In genomic region chr2:30409454-30410176, GRCm38 (mm10) we compare ENCODE assay signal across 17 mouse cellular contexts. TPM values are rescaled to one million over a fixed set of nuclear protein-coding genes. Genes with fewer than 3 reads are reported as not detected.
DNase-seq lines count a peak whose midpoint lies in the region; ATAC-seq lines count a peak whose summit lies in the region.
"Had no signal": no experiment of that assay in that cellular context is flagged by ENCODE, and none has a peak within 500 bp of the region (broad histone marks: within the 10 kb centered on the region; RNA-seq: fewer than 3 reads in every experiment).

No protein-coding gene starts in this region.

- 68% methylated on average over 5 of the region's 5 CpGs for WGBS in liver, embryonic 16.5 days (ENCODE audit: insufficient replicate concordance)
- 86% methylated on average over 5 of the region's 5 CpGs for WGBS in liver, embryonic 11.5 days

- DNase-seq in adrenal gland, postnatal 14 days: peak; percentile 55
- no peak for DNase-seq in adrenal gland, adult 18-20 months (ENCODE audit: low spot score in 2 of 2)
- no peak for DNase-seq in liver, embryonic 11.5 days (ENCODE audit: low spot score)
- DNase-seq in heart, postnatal 10 days: peak; percentile 82 to 85
- peak; percentile 86 for DNase-seq in skeletal muscle tissue, adult 2 months (ENCODE audit: low read depth, low spot score)
- DNase-seq in left cerebral cortex, postnatal 4 days: no peak
- no peak for DNase-seq in embryo, embryonic 10.5 days (ENCODE audit: low spot score)
- DNase-seq: cerebellum, adult 2 months; embryo, embryonic 11 days; forebrain, postnatal 0 days; right cerebral cortex, postnatal 25 days; thymus, postnatal 25 days had no signal

- peak; percentile 40; the same call in 1 of the 2 replicates for ATAC-seq in liver, embryonic 16.5 days (ENCODE audit: low read depth)
- ATAC-seq in liver, embryonic 11.5 days (replicated peaks; ENCODE audit: low FRiP score): no peak
- ATAC-seq: forebrain, postnatal 0 days had no signal

- H3K9me3 ChIP-seq in liver, embryonic 16.5 days (replicated peaks; ENCODE audit: control insufficient read depth, low read length): no peaks in the 10 kb centered on the region
- H3K9me3 ChIP-seq in liver, embryonic 11.5 days (ENCODE audit: control insufficient read depth, low read length): no peaks in the 10 kb centered on the region
- H3K9me3 ChIP-seq: hindbrain, embryonic 10.5 days had no signal

- H3K4me2 ChIP-seq in liver, embryonic 16.5 days (ENCODE audit: low read depth, low read length): no peak overlapping the region
- H3K4me2 ChIP-seq in liver, embryonic 11.5 days: no peak overlapping the region

- H3K27ac ChIP-seq in liver, embryonic 16.5 days (ENCODE audit: low read length): no peak overlapping the region
- H3K27ac ChIP-seq in liver, embryonic 11.5 days (ENCODE audit: low read depth, low read length): no peak overlapping the region
- H3K27ac ChIP-seq: hindbrain, embryonic 10.5 days; liver, embryonic 14.5 days; macrophage had no signal

- intact Hi-C loops in heart, postnatal 10 days (cut with DNase I): no loop called here
- intact Hi-C loops in left cerebral cortex, postnatal 4 days (cut with DNase I): no loop called here

- no peaks in the 10 kb centered on the region for H3K27me3 ChIP-seq in liver, embryonic 16.5 days (ENCODE audit: control insufficient read depth, insufficient read depth, low read depth, low read length)
- no peaks in the 10 kb centered on the region for H3K27me3 ChIP-seq in liver, embryonic 11.5 days (replicated peaks; ENCODE audit: control insufficient read depth, insufficient read depth, low read length)

- H3K36me3 ChIP-seq in liver, embryonic 16.5 days (ENCODE audit: control insufficient read depth, insufficient read depth): peaks cover 7% of the 10 kb centered on the region; the same call in 1 of the 2 replicates
- H3K36me3 ChIP-seq in liver, embryonic 11.5 days (ENCODE audit: control insufficient read depth, insufficient read depth, low read length): peaks cover 14% of the 10 kb centered on the region

- H3K4me3 ChIP-seq in liver, embryonic 16.5 days (ENCODE audit: low read depth, low read length): no peak overlapping the region
- no peak overlapping the region for H3K4me3 ChIP-seq in liver, embryonic 11.5 days (ENCODE audit: low read depth, low read length)
- H3K4me3 ChIP-seq: erythroblast, embryonic 14.5 days; hindbrain, embryonic 10.5 days had no signal

- peaks cover 12% of the 10 kb centered on the region for H3K4me1 ChIP-seq in liver, embryonic 16.5 days (ENCODE audit: control insufficient read depth, low read depth, low read length)
- H3K4me1 ChIP-seq in liver, embryonic 11.5 days (replicated peaks; ENCODE audit: control insufficient read depth, insufficient read depth, low read length): peaks cover 3% of the 10 kb centered on the region; the same call in 1 of the 2 replicates

- no peak overlapping the region for H3K9ac ChIP-seq in liver, embryonic 16.5 days (ENCODE audit: low read depth, low read length)
- H3K9ac ChIP-seq in liver, embryonic 11.5 days (ENCODE audit: low read depth, low read length): no peak overlapping the region
- H3K9ac ChIP-seq: forebrain, postnatal 0 days; liver, embryonic 14.5 days had no signal

RNA-seq across cellular contexts. Expression of gene Crat, which starts 6.0 kb away (rescaled TPM):
- total RNA-seq in adrenal gland, postnatal 14 days (2021): 291 and 301 TPM in 2 replicates
- 100 to 1,000 TPM; 175 to 243 TPM for total RNA-seq in adrenal gland, adult 18-20 months (2021)
- 24.2 and 31.3 TPM in 2 replicates for polyA plus RNA-seq in liver, embryonic 16.5 days (2015; fragmentation: Nextera tagmentation; extraction: Ambion mirVana)
- polyA plus RNA-seq in liver, embryonic 11.5 days (2014; fragmentation: Nextera tagmentation; extraction: Ambion mirVana): 26.1 and 38.3 TPM in 2 replicates
- 100 to 1,000 TPM; 448 to 485 TPM for total RNA-seq in heart, postnatal 10 days (2021)
- total RNA-seq in left cerebral cortex, postnatal 4 days (2021): 10 to 100 TPM; 33.2 to 33.3 TPM

RNA-seq across cellular contexts. Expression of gene Ptpa, which starts 6.2 kb away (rescaled TPM):
- total RNA-seq in adrenal gland, postnatal 14 days (2021): 145 and 155 TPM in 2 replicates
- 100 to 1,000 TPM; 134 to 138 TPM for total RNA-seq in adrenal gland, adult 18-20 months (2021)
- 121 TPM in 2 replicates for polyA plus RNA-seq in liver, embryonic 16.5 days (2015; fragmentation: Nextera tagmentation; extraction: Ambion mirVana)
- polyA plus RNA-seq in liver, embryonic 11.5 days (2014; fragmentation: Nextera tagmentation; extraction: Ambion mirVana): 124 and 135 TPM in 2 replicates
- total RNA-seq in heart, postnatal 10 days (2021): 100 to 1,000 TPM; 125 to 133 TPM
- total RNA-seq in left cerebral cortex, postnatal 4 days (2021): 100 to 1,000 TPM; 145 to 153 TPM

RNA-seq across cellular contexts. Expression of gene Dolpp1, which starts 17.6 kb away (rescaled TPM):
- 18.7 and 19.5 TPM in 2 replicates for total RNA-seq in adrenal gland, postnatal 14 days (2021)
- 10 to 100 TPM; 13.2 to 15.2 TPM for total RNA-seq in adrenal gland, adult 18-20 months (2021)
- 14.7 and 16.5 TPM in 2 replicates for polyA plus RNA-seq in liver, embryonic 16.5 days (2015; fragmentation: Nextera tagmentation; extraction: Ambion mirVana)
- polyA plus RNA-seq in liver, embryonic 11.5 days (2014; fragmentation: Nextera tagmentation; extraction: Ambion mirVana): 37.6 and 39.9 TPM in 2 replicates
- total RNA-seq in heart, postnatal 10 days (2021): 10 to 100 TPM; 11.6 to 14.7 TPM
- 10 to 100 TPM; 41.1 to 43.9 TPM for total RNA-seq in left cerebral cortex, postnatal 4 days (2021)

RNA-seq across cellular contexts. Expression of gene Miga2, which starts 45.6 kb away (rescaled TPM):
- total RNA-seq in adrenal gland, postnatal 14 days (2021): 87.9 and 89.3 TPM in 2 replicates
- 100 to 1,000 TPM in 1 of 2 experiments, 10 to 100 TPM in 1; 83.1 to 102 TPM for total RNA-seq in adrenal gland, adult 18-20 months (2021)
- 6.5 and 7.2 TPM in 2 replicates for polyA plus RNA-seq in liver, embryonic 16.5 days (2015; fragmentation: Nextera tagmentation; extraction: Ambion mirVana)
- 19.7 and 21.2 TPM in 2 replicates for polyA plus RNA-seq in liver, embryonic 11.5 days (2014; fragmentation: Nextera tagmentation; extraction: Ambion mirVana)
- total RNA-seq in heart, postnatal 10 days (2021): 10 to 100 TPM; 70.5 to 78.0 TPM
- 10 to 100 TPM; 69.7 to 76.5 TPM for total RNA-seq in left cerebral cortex, postnatal 4 days (2021)

RNA-seq across cellular contexts. Expression of gene Sh3glb2, which starts 50.5 kb away (rescaled TPM):
- total RNA-seq in adrenal gland, postnatal 14 days (2021): 73.2 and 80.6 TPM in 2 replicates
- 10 to 100 TPM; 88.6 to 92.1 TPM for total RNA-seq in adrenal gland, adult 18-20 months (2021)
- polyA plus RNA-seq in liver, embryonic 16.5 days (2015; fragmentation: Nextera tagmentation; extraction: Ambion mirVana): 17.0 and 19.1 TPM in 2 replicates
- 44.0 and 48.9 TPM in 2 replicates for polyA plus RNA-seq in liver, embryonic 11.5 days (2014; fragmentation: Nextera tagmentation; extraction: Ambion mirVana)
- 10 to 100 TPM; 62.0 to 69.5 TPM for total RNA-seq in heart, postnatal 10 days (2021)
- total RNA-seq in left cerebral cortex, postnatal 4 days (2021): 100 to 1,000 TPM; 161 to 176 TPM

Comparison
In these comparisons a context has a peak if more than half of its experiments do, and no peak if none do; other contexts are left out.
1. DNase-seq: peak in adrenal gland, postnatal 14 days (single experiment), heart, postnatal 10 days (2 of 2) and skeletal muscle tissue, adult 2 months (single experiment); none in adrenal gland, adult 18-20 months (0 of 2), liver, embryonic 11.5 days (single experiment), left cerebral cortex, postnatal 4 days (single experiment) and embryo, embryonic 10.5 days (single experiment).